Mouse (Mus musculus): ENCODE measurements around the gene Chad. TPM values are rescaled to one million over a fixed set of nuclear protein-coding genes. Genes with fewer than 3 reads are reported as not detected.
A peak's percentile ranks its signal among the peaks of the same experiment; 100 is the strongest.

Chad gene
- total RNA-seq, 2 experiments from 2014 or later, result 0.30 to 0.58 TPM

- DNase-seq (ENCODE audit: low spot score in 2 of 2), result no peak
Measured at GRCm38 (mm10) chr11:94565151-94565479, 268 bp downstream of the Chad start.

- DNase-seq (ENCODE audit: low spot score in 2 of 2), result no peak
Measured at GRCm38 (mm10) chr11:94566534-94566933, 1.7 kb downstream of the Chad start.

GRCm38 (mm10) chr11:94567326-94567725, 2.5 kb downstream of the Chad start:
- no peak for DNase-seq (ENCODE audit: low spot score in 2 of 2)

GRCm38 (mm10) chr11:94570612-94571011, 5.8 kb downstream of the Chad start:
- no peak for DNase-seq (ENCODE audit: low spot score in 2 of 2)

GRCm38 (mm10) chr11:94571850-94572249, 7.0 kb downstream of the Chad start:
- no peak for DNase-seq (ENCODE audit: low spot score in 2 of 2)

- DNase-seq (ENCODE audit: low spot score in 2 of 2), result no peak
Measured at GRCm38 (mm10) chr11:94574560-94574959, 9.7 kb downstream of the Chad start.

- no peak for DNase-seq (ENCODE audit: low spot score in 2 of 2)
Measured at GRCm38 (mm10) chr11:94575036-94575435, 10.2 kb downstream of the Chad start.

- DNase-seq (ENCODE audit: low spot score in 2 of 2), result no peak
Measured at GRCm38 (mm10) chr11:94576361-94576760, 11.5 kb downstream of the Chad start.

- no peak for DNase-seq (ENCODE audit: low spot score in 2 of 2)
Measured at GRCm38 (mm10) chr11:94580111-94580740, 15.4 kb downstream of the Chad start.

- DNase-seq (ENCODE audit: low spot score in 2 of 2), result no peak
Measured at GRCm38 (mm10) chr11:94585091-94585490, 20.2 kb downstream of the Chad start.

- DNase-seq (ENCODE audit: low spot score in 2 of 2), result no peak
Measured at GRCm38 (mm10) chr11:94587511-94587910, 22.7 kb downstream of the Chad start.

GRCm38 (mm10) chr11:94596311-94596852, 31.5 kb downstream of the Chad start:
- no peak for DNase-seq (ENCODE audit: low spot score in 2 of 2)

- no peak for DNase-seq (ENCODE audit: low spot score in 2 of 2)
Measured at GRCm38 (mm10) chr11:94597319-94597718, 32.5 kb downstream of the Chad start.

GRCm38 (mm10) chr11:94598437-94599120, 33.7 kb downstream of the Chad start:
- no peak for DNase-seq (ENCODE audit: low spot score in 2 of 2)

GRCm38 (mm10) chr11:94600447-94600846, 35.6 kb downstream of the Chad start:
- no peak for DNase-seq (ENCODE audit: low spot score in 2 of 2)

- peak in 1 of 2 experiments; percentile 34 for DNase-seq (ENCODE audit: low spot score in 2 of 2)
Measured at GRCm38 (mm10) chr11:94601321-94602281, 36.8 kb downstream of the Chad start, which contains the start of gene Acsf2. Acsf2 (minus strand) TSS chr11:94601871.

GRCm38 (mm10) chr11:94602356-94602955, 37.6 kb downstream of the Chad start:
- DNase-seq (ENCODE audit: low spot score in 2 of 2), result no peak

- no peak for DNase-seq (ENCODE audit: low spot score in 2 of 2)
Measured at GRCm38 (mm10) chr11:94610744-94611740, 46.2 kb downstream of the Chad start.

GRCm38 (mm10) chr11:94614603-94615002, 49.8 kb downstream of the Chad start:
- no peak for DNase-seq (ENCODE audit: low spot score in 2 of 2)

GRCm38 (mm10) chr11:94615494-94615893, 50.6 kb downstream of the Chad start:
- DNase-seq (ENCODE audit: low spot score in 2 of 2), result no peak
